Mouse (Mus musculus) T-helper 17 cell (primary cell): ENCODE results near the gene Gm21119.
"Not testable (repeated sequence)": the region's sequence is repeated elsewhere in the genome, so short reads cannot be mapped to it uniquely, and the experiment has no call there.

Source experiments
- in situ Hi-C, 2 experiments: fragments of 300-600 bp; cut with MboI, MseI; formaldehyde crosslinking; loops; 1 replicate in 1 of 2; 2 replicates in 1 of 2; pipeline ENCODE4 v1.15.1; 2025; ENCODE audit warnings: high pct_unique_total_duplicates in 2 of 2

Gm21119 gene

DNA sequence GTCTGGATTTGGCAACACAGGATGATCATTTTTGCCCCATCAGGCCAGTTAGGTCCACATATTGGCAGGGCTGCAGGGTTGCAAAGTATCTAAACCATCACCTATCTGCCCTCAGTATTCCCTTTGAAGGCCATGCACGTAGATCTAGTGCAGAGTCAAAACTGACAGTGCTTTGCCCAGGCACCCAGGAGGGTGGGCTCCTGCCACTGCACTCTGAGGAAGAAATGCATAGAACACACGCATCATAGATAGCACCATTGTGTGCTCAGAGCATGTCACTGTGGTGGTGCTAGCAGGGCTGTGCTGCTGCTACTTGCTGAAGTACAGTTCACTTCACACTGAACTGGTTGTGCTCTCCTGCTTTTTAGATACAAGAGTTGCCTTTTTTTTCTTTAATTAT, at the start of gene Gm21119:
Gene Gm21119, plus strand, starts transcription at position 301 of the 400 bp plus-strand sequence.
- in situ Hi-C loops, result loop anchor here (5.0 to 10.0 kb wide), 2 partner anchors 230 to 577 kb away; no protein-coding TSS in a partner anchor

DNA sequence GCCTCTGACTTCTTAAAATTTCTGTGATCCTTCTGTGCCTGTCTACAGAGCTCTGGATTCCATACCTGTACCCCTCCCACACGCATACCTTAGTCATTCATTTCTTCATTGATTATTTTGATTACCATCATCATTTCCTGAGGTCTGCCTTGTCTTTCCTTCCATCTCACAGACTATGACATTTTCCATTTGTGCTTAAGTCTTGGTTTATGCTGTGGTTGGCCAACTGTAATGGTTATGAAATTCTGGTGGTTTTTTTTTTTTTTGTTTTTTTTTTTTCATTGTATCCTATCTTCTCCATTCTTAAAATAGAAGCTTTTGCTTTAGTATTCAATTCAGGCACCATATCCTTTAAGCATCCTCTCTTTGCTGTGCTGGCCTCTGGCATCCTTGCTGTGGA, 48.0 kb upstream of the Gm21119 start:
- in situ Hi-C loops, result loop anchor here (5.0 kb wide), 2 partner anchors 159 to 284 kb away; no protein-coding TSS in a partner anchor

DNA sequence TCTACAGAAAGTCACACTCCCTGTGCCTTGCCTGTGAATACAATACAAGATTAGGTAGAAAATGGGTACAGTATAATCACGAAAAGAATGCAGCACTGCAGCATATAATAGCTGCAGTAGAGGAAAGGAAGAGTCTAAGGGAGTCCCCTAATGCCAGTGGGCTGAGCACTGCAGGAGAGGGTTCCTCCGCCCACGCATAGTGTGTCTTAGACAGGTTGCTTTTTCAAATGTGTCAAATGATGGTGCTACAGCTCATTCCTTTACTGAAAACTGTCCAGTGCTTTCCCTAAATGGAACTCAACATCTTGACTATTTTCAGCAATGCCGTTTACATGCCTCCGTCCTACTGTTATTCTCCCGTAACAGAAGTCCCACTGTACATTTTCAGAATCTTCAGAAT, 33.6 kb upstream of the Gm21119 start:
- in situ Hi-C loops, result loop anchor here (10.0 kb wide), 1 partner anchor 426 kb away; no protein-coding TSS in a partner anchor

DNA sequence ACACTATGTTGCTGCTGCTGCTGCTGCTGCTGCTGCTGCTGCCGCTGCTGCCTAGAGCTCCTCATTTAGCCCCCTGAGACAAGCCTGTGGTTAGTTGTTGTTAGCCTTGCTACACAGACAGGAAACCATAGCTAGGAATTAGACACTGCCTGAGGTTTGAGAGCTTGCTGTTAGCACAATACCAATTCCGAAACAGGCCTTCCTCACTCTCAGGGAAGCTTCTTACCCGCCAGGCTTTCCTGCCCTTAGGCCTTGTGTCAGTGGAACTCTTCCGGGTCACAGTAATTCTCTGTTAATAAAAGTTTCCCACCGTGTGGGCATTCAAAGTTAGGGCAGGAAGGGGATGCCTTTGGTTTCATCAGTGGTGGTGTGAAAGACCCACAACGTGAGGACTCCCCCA, 31.9 kb upstream of the Gm21119 start:
- in situ Hi-C loops, result loop anchor here (10.0 kb wide), 1 partner anchor 428 kb away; no protein-coding TSS in a partner anchor

DNA sequence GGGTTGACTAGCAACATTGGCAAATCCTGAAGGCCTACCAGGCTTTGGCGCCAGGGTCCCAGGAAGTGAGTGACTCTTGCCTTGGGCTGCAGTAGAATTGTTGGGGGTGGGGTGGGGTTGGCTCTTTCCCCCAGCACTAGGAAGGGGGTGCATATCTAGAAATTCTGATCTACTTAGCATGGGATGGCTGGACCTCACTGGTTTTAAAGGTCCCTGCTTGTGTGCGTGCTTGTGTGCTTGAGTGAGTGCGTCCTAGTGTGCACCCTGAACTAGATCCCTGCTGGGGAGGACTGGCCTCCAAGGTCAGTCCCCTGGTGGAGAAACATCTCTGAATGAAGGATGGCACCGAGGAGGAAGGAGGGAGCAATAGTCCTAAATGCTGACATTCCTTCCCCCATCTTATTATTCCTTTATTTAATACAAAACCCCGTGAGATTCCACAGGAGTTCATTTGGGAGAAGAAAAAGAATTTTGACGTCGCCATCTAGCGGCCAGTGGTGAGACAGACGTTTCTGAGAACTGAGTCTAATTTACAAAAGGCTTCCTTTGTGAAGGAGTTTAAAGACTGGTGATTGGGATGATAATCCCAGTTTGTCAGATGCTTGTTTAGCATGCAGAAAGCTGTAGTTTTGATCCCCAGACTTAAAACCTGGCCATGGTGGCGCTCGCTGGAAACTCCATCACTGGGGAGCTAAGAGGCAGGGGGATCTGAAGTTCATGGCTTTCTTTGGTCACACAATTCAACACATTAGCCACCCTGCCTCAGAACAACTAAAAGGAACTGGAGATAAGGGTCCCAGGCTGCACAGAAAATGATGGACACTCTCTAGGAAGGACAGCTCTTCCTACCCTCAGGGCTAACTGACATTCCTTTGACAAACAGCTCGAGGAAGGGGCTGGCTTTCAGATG, 26.2 kb upstream of the Gm21119 start:
- in situ Hi-C loops, result loop anchor here (5.0 to 10.0 kb wide), 3 partner anchors 326 to 886 kb away; no protein-coding TSS in a partner anchor

DNA sequence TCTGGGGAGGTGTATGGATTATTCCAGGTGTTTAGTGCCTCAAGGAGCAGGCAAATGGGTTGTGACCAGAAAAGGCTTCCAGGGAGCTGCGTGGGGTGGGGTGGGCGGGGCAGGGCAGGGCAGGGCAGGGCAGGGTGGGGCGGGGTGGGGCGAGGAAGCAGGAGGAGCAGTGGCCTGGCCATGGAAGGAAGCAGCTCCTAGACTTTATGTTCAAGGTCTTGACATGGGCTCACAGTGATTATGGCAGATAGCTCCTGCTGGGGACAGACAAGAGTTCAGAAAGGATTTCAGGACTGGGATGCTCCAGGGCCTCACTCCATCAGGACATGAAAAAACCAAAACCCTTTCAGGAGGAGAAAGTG, 25.6 kb upstream of the Gm21119 start:
- in situ Hi-C loops, result loop anchor here (5.0 to 10.0 kb wide), 3 partner anchors 327 to 887 kb away; no protein-coding TSS in a partner anchor

DNA sequence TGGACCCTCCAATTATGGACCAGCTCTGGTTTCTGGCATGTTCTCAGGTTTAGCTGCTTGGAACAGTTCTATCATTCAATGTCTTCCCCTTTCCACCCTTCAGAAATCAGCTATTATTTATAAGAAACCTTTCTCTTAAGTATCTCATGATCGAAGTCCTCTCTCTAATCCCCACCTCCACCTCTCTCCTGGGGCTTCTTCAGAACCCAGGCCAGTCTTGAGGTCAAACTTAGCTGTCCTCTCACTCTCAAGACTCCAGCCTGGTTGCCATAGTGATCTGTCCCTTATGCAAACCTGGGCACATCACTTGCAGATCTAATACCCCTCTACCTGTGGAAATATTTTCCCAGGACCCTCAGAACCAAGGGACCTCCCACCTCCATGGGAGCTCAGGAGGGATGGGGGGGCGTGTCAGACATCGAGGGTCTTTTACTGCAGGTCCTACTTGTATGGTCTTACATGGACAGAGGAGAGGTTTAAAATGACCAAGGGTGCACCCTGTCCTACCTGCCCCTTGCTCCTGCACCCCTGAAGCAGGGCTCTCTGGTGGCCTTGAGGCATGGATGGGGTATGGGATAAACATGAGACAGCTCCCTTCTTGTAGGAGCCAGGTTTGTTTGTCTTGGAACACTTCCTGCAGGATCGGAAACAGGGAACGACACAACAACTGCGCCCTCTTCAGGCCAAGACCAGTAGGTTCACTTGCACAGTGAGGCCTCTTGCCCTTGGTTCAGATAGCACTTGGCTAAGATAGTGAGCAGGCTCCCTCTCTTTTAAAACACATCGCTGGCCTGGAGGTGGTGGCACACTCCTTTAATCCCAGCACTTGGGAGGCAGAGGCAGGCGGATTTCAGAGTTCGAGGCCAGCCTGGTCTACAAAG, 24.4 kb upstream of the Gm21119 start:
- in situ Hi-C loops, result not testable (repeated sequence)

DNA sequence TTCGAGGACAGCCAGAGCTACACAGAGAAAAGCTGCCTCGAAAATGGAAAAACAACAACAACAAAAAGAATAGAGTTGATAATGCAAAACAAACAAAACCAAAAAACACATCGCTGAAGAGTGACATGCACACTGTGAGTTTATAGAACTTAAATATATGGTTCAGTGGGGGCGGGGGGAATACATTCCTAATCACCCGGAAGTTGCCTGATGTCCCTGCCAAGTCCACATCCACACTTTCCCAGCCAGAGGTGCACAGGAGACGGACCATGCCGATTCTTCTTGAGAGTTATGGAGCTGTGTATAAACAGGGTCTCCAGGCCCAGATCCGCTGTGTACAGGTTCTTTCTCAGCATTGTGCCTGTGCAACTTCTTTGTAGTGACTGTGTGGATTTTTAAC, 23.7 kb upstream of the Gm21119 start:
- in situ Hi-C loops, result not testable (repeated sequence)

DNA sequence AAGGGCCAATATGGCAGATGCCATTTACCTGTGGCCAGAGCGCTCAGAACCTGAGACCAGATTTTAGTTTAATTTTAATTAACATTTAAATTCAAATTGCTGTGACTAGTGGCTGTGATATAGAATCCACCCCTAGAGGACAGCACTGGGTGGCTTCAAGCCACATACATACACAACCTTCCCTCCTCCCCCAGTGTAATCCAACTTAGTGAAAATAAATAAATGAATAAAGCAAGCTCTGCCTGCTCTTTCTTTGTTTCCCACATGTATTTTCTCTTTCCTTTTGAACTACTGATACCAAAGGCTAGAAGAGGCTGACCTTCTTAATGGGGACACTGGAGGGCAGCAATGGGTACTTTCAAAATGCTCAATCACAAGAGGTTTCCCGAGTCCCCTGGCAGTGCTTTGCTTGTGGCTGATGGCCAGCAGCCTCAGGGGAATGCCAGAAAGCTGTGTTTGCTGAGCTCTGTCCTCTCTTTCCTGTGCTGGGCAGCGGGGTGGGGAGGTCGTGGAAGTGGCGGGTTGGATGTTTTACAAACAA, 21.9 kb upstream of the Gm21119 start:
- in situ Hi-C loops, result not testable (repeated sequence)

DNA sequence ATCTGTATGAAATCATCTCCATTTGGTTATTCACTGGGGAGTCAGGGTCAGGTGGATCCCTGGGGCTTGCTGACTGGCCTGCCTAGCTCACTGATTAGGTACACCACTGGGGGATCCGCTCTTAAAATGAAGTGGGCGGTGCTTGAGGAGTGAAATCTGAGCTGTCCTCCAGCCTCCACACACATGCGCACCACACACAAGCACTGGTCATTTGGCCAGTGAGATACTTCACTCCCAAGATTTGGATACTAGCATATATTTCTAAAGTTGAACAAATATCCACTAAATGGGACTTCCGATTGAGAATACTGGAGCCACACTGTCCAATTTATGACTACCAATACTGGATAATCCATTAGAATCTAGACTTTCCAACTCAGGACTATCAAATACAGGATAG, 20.9 kb upstream of the Gm21119 start:
- in situ Hi-C loops, result not testable (repeated sequence)

DNA sequence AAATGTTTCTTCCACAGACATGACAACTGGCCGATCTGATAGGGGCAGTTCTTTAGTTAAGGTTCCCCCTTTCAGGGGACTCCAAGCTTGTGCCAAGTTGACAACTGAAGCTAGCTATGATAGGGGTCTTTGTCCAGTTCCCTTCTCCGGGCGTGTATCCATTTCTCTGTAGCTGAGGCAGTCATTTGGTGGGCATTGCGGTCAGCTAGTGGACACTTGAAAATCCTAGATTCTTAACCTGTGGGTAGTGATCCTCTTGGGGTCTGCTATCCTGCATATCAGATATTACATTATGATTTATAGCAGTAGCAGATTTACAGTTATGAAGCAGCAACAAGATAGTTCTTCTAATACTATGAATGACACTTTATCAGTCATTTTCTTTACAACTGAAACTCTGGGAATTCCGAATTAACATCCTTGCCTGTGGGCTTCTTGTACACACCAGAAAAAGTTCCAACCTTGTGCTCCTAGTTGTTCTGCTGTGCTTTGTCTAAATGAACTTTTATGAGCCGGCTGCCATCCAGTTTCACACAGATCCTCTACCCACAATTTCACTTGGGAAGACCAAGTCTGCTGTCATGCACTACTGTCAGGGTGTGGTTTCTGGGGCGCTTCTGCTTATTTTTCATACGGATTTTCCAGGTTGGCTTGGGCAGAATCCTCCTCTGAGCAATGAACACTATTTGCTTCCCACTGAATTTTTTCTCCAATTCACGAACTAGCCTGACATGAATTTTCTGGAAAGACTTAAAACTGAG, 18.5 kb upstream of the Gm21119 start:
- in situ Hi-C loops, result loop anchor here in 1 of 2 experiments (5.0 kb wide), 1 partner anchor 219 kb away; no protein-coding TSS in a partner anchor

DNA sequence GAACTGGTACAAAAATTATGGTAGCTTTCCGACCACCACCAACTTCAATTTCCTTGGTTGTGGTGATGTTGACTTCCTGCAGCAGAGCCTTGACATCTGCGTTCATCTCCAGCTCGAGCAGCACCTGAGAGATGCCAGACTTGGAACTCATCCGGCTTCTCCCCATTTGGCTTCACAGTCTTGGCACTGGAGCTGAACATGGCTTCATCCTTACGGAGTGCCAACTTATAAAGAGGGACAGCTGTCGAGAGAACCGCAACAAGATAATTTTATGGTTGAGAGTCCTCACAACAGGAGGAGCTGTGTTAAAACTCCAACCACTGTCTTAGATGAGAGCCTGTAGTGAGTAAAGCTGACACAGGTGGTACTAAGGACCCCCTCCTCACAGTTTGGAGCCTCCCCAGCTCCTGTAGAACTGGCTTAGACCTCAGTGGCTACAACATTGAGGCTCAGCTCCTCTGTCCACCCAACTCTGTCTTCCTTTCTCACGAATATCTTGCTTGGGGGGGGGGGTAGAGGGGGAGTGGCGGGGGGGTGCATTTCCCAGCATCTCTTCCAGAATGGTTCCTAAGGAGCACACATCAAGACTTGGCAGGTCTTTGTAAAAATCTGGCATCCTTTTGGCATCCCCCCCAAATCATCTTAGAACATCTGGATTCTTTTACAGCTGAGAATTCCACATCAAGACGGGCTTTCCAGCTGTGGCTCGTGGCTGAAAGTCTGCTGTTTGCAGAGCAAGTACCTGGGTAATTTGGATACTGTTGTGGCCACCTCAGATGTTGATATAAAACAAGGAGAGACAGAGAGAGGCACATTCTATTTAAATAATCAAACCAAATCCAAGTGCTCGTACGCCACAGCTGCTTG, 17.6 kb upstream of the Gm21119 start:
- in situ Hi-C loops, result loop anchor here in 1 of 2 experiments (5.0 kb wide), 1 partner anchor 220 kb away; no protein-coding TSS in a partner anchor

DNA sequence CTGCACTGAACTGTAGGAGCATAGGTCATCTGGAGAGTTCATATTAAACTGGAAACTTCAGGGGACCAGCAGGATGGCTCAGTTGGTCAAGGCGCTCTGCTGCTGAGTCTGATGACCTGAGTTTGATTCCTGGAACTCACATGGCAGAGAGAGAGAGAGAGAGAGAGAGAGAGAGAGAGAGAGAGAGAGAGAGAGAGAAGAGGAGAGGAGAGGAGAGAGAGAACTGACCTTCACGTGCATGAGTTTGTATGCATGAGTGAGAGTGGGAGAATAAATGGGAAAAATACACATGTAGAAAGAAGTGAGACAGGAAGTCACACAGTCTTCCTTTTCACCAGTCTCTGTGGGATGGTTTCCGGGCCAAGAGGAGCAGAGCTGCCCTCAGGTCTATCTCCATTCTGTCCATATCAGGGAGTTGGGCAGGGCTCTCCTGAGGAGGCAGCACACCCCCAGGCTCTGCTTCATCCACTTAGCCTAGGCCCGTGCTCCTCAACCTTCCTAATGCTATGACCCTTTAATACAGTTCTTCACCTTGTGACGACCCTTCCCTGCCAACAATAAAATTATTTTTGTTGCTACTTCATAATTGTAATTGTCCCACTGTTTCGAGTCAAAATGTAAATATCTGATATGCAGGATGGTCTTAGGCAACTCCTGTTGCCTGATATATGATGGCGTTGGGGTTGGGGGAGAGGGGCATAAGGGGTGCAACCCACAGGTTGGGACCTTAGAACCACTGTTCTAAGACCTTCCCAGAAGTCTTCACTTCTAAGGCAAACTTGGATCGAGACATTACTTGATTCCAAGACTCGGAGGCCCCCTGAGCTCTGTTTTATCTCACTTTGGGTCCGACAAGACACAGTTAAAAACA, 16.2 kb upstream of the Gm21119 start:
- in situ Hi-C loops, result loop anchor here in 1 of 2 experiments (5.0 kb wide), 1 partner anchor 221 kb away; no protein-coding TSS in a partner anchor

DNA sequence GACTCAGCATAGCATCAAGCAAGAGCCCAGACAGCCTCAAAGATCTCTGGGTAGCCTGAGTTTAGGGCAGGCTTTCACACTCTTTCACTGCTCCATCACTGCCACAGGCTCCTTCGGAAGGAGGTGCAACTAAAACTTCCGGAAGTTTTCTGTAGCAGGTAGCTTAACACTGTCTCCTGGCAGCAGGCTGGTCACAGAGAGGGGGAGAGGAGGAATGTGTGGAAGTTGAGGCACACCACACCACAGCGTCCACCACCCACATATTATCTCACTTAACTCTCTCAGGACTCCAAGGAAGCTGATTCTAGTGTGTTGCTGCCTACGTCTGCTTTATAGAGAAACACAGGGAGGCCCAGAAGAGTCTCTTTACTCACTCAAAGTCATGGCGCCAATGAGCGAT, 15.4 kb upstream of the Gm21119 start:
- in situ Hi-C loops, result loop anchor here in 1 of 2 experiments (5.0 kb wide), 1 partner anchor 222 kb away; no protein-coding TSS in a partner anchor

DNA sequence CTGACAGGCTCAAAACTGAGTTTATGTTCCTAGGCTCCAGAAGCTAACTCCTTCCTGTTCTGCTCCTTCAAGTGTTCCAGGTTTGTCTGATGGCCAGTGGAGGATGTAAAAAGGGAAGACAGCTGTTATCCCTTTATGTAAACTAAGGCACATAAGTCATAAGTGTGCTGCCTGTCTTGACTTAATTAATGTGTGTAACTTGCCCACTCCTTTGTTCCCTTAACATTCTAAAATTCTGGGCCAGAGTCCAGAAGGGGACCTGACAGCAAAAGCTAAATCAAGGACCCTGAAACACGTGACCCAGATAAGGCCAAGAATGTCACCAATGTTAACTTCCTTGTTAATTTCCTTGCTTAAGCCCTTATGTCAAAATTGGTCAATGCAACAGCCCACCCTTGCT, 3.9 kb upstream of the Gm21119 start:
- in situ Hi-C loops, result loop anchor here (10.0 kb wide), 1 partner anchor 234 kb away; no protein-coding TSS in a partner anchor

DNA sequence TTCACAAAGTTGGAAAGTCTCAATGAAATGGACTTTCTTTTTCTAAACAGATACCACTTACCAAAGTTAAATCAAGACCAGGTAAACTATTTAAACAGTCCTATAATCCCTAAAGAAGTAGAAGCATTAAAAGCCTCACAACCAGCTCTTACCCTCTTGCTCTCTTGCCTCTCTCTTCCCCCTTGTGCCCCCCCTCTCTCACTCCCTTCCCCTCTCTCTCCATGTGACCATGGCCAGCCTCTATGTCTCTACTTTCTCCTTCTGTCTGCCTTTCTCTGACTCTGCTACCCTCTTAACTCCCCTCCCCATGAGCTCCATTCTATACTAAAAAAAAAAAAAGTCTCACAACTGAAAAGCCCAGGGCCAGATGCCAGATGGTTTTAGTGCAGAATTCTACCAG, 2.0 kb upstream of the Gm21119 start:
- in situ Hi-C loops, result loop anchor here (10.0 kb wide), 1 partner anchor 232 kb away; no protein-coding TSS in a partner anchor

DNA sequence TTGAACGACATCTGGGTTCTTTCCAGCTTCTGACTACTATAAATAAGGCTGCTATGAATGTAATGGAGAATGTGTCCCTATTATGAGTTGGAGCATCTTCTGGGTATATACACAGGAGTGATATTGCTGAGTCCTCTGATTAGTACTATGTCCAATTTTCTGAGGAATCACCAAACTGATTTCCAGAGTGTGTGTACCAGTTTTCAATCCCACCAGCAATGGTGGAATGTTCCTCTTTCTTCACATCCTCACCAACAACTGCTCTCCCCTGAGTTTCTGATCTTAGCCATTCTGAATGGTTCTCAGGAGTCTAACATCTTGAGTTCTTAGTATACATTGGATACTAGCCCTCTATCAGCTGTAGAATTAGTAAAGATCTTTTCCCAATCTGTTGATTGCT, 16.0 kb downstream of the Gm21119 start:
- in situ Hi-C loops, result loop anchor here (10.0 to 25.0 kb wide), 2 partner anchors 136 to 857 kb away; no protein-coding TSS in a partner anchor

DNA sequence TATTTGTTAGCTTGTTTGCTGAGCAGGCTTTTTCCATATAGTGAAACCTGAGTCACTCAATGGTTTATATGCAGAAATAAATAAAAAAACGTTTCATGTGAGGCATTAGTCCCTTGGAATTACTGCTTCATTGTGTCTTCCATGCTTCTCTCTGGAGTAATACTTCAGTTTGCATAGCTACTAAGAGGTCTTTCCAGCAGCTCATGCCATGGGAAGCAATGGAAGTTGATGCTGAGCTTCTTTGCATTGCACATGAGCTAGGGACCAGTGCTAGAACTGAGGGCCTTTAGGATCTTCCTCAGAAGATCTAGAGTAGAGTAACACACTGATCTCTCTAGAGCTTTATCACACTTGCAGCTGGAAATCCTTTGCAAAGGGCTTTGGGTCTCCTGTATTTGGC, 23.2 kb downstream of the Gm21119 start:
- in situ Hi-C loops, result loop anchor here (10.0 to 25.0 kb wide), 2 partner anchors 143 to 849 kb away; no protein-coding TSS in a partner anchor
